Mouse (Mus musculus): ENCODE data around the gene Cul1. TPM values are rescaled to one million over a fixed set of nuclear protein-coding genes. Genes with fewer than 3 reads are reported as not detected.

Cul1 gene
- polyA plus RNA-seq, 1 experiment, result 114 TPM

Other genes starting within 250 kb of the Cul1 start
- gene Ezh2, start 141.9 kb downstream of the Cul1 start, polyA plus RNA-seq (2012; rRNA removed), result 21.1 and 24.6 TPM in 2 replicates

Data from frontal cortex, adult 2 months (tissue).